Mouse (Mus musculus): ENCODE measurements at regions not wholly inside any gene's neighbourhood (a gene's known extent, or its start where the extent isn't known, plus 50 kb on each side); places are given as distances from the start of the nearest gene placed in this dataset.
A peak's percentile ranks its signal among the peaks of the same experiment; 100 is the strongest.

GRCm38 (mm10) chr13:112171940-112172715 is 116.1 kb upstream of the Ankrd55 start:
- DNase-seq (ENCODE audit: low spot score in 2 of 2), result no peak

GRCm38 (mm10) chr13:112173973-112174372 is 114.3 kb upstream of the Ankrd55 start:
- DNase-seq (ENCODE audit: low spot score in 2 of 2), result no peak

GRCm38 (mm10) chr13:112178031-112178430 is 110.2 kb upstream of the Ankrd55 start:
- DNase-seq (ENCODE audit: low spot score in 2 of 2), result no peak

- no peak for DNase-seq (ENCODE audit: low spot score in 2 of 2)
Measured at GRCm38 (mm10) chr13:112183996-112184395, 104.3 kb upstream of the Ankrd55 start.

- DNase-seq (ENCODE audit: low spot score in 2 of 2), result no peak
Measured at GRCm38 (mm10) chr13:112185116-112185515, 103.1 kb upstream of the Ankrd55 start.

- peak; percentile 69 to 84 for DNase-seq (ENCODE audit: low spot score in 2 of 2)
Measured at GRCm38 (mm10) chr13:112187226-112187625, 101.0 kb upstream of the Ankrd55 start.

GRCm38 (mm10) chr13:112188313-112188712 is 99.9 kb upstream of the Ankrd55 start:
- DNase-seq (ENCODE audit: low spot score in 2 of 2), result no peak

- DNase-seq (ENCODE audit: low spot score in 2 of 2), result no peak
Measured at GRCm38 (mm10) chr13:112188741-112189476, 99.3 kb upstream of the Ankrd55 start.

- DNase-seq (ENCODE audit: low spot score in 2 of 2), result no peak
Measured at GRCm38 (mm10) chr13:112189605-112190004, 98.6 kb upstream of the Ankrd55 start.

- no peak for DNase-seq (ENCODE audit: low spot score in 2 of 2)
Measured at GRCm38 (mm10) chr13:112192192-112192905, 95.9 kb upstream of the Ankrd55 start.

GRCm38 (mm10) chr13:112193676-112194075 is 94.6 kb upstream of the Ankrd55 start:
- DNase-seq (ENCODE audit: low spot score in 2 of 2), result no peak

GRCm38 (mm10) chr13:112194991-112195390 is 93.3 kb upstream of the Ankrd55 start:
- DNase-seq (ENCODE audit: low spot score in 2 of 2), result no peak

GRCm38 (mm10) chr13:112196789-112197188 is 91.5 kb upstream of the Ankrd55 start:
- DNase-seq (ENCODE audit: low spot score in 2 of 2), result peak in 1 of 2 experiments; percentile 46

- no peak for DNase-seq (ENCODE audit: low spot score in 2 of 2)
Measured at GRCm38 (mm10) chr13:112203721-112204120, 84.5 kb upstream of the Ankrd55 start.

- DNase-seq (ENCODE audit: low spot score in 2 of 2), result no peak
Measured at GRCm38 (mm10) chr13:112204204-112204603, 84.0 kb upstream of the Ankrd55 start.

GRCm38 (mm10) chr13:112204813-112205212 is 83.4 kb upstream of the Ankrd55 start:
- DNase-seq (ENCODE audit: low spot score in 2 of 2), result peak in 1 of 2 experiments; percentile 49

- peak; percentile 43 to 55 for DNase-seq (ENCODE audit: low spot score in 2 of 2)
Measured at GRCm38 (mm10) chr13:112207617-112208235, 80.5 kb upstream of the Ankrd55 start.

- DNase-seq (ENCODE audit: low spot score in 2 of 2), result peak; percentile 64 to 76
Measured at GRCm38 (mm10) chr13:112211841-112212240, 76.4 kb upstream of the Ankrd55 start.

GRCm38 (mm10) chr13:112212391-112212790 is 75.9 kb upstream of the Ankrd55 start:
- DNase-seq (ENCODE audit: low spot score in 2 of 2), result no peak

- DNase-seq (ENCODE audit: low spot score in 2 of 2), result peak; percentile 44 to 46
Measured at GRCm38 (mm10) chr13:112213652-112214081, 74.6 kb upstream of the Ankrd55 start.

GRCm38 (mm10) chr13:112216084-112216483 is 72.2 kb upstream of the Ankrd55 start:
- DNase-seq (ENCODE audit: low spot score in 2 of 2), result no peak

GRCm38 (mm10) chr13:112218389-112218788 is 69.9 kb upstream of the Ankrd55 start:
- DNase-seq (ENCODE audit: low spot score in 2 of 2), result no peak
